Mouse (Mus musculus) layer of hippocampus, adult 9-10 months (tissue): ENCODE data around the gene Cdc42bpg.
"Not testable (repeated sequence)": the region's sequence is repeated elsewhere in the genome, so short reads cannot be mapped to it uniquely, and the experiment has no call there.

Experiments
- DNase-seq: peaks from one replicate; pipeline ENCODE4 v3.0.0; 2022; ENCODE audit warnings: low spot score

Gene Cdc42bpg

DNA sequence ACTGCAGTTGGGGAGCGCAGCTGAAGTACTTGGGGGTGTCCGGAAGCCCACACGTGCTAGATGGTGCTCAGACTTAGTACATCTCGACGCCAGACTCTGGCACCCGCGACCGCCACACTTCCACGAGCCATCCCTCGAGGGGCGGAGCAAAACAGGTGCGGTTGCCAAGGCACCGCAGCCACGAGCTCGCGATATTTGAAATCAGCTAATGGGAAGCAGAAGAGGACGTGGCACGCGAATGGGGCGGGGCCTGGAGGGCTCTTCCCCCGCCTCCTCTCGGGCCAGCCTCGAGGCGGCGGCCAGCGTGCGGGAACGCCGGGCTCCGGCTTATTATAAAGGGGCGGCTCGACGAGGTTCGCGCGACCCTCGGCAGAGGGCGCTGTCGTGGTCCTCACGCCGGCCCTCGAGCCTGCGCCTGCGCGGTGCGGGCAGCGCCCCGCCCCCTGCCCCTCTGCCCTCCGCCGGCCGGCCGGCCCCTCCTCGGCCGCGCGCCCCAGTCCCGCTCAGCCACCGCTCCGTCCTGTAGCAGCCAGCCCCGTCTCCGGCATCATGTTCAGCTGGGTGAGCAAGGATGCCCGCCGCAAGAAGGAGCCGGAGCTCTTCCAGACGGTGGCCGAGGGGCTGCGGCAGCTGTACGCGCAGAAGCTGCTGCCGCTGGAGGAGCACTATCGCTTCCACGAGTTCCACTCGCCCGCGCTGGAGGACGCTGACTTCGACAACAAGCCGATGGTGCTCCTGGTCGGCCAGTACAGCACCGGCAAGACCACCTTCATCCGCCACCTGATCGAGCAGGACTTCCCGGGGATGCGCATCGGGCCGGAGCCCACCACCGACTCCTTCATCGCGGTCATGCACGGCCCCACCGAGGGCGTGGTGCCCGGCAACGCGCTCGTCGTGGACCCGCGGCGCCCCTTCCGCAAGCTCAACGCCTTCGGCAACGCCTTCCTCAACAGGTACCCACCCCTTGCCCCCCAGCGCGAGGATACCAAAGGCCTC, 29.5 kb upstream of the Cdc42bpg start, which contains the start of gene Ehd1:
Gene Ehd1 (plus strand): TSS at position 300 of the 996 bp plus-strand sequence.
- DNase-seq, result peak; percentile 79

DNA sequence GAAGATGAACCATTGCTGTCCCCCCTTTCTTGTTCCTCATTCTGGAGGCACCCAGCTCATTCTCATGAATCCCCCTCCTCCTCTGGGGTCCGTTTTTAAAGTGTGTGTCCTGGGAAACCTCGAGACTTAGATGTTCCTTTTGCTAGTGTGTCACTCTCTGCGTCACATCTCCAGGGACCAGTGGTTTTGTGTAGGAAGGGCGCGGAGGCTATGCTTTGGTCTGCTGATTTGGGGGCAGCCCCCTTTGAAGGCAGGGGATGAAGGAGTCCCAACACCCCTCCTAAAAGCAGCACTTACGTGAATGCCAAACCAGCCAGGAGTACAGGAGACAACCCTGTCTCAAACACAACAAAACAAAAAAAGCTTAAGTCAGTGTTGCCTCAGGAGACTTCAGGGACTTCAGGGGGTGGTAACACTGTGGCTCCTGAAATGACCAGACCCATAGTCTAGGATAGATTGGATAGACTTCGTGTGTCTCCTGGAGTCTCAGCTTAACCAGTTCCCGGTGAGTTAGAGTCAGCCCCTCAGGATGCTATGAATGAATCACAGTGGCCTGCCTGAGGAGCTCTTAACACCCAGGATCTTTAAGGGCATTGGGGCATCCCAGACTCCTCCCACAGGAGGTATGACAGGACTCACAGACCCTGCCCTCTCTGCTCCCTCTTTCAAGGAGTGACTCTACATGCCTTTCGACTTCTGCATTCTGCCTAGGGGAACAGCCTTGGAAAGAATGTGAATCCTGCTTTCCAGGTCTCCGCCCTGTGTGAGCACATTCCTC, 28.4 kb upstream of the Cdc42bpg start:
- no peak for DNase-seq

DNA sequence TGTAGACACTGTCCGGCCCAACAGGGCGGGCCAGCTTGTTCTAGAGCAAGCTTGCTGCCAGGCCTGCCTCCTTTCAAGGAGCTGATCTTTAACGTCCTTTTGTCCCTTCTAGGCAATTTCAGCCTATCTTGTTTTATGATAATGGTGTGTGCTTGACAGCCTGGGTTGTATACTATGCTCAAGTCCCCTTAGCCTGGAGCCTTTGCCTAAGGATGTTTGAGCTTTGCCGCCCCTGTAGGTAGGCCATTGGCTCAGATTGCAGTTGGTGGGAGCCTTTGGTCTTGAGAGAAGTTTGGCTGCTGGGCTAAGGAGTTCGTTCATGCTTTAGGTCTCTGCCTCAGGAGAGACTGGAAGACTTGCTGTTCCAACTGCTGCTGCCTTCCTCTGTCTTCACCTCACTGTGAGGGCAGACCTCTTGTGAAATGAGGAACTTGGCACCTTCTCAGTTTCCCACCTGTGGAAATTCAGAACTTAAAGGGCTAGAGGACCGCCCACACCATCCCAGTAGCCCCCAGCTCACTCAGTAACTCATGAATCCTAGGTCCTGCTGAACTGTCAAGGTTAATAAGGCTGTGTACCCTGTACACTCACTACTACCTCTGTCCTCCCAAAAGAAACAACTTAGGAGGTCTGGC, 27.7 kb upstream of the Cdc42bpg start:
- DNase-seq, result no peak

DNA sequence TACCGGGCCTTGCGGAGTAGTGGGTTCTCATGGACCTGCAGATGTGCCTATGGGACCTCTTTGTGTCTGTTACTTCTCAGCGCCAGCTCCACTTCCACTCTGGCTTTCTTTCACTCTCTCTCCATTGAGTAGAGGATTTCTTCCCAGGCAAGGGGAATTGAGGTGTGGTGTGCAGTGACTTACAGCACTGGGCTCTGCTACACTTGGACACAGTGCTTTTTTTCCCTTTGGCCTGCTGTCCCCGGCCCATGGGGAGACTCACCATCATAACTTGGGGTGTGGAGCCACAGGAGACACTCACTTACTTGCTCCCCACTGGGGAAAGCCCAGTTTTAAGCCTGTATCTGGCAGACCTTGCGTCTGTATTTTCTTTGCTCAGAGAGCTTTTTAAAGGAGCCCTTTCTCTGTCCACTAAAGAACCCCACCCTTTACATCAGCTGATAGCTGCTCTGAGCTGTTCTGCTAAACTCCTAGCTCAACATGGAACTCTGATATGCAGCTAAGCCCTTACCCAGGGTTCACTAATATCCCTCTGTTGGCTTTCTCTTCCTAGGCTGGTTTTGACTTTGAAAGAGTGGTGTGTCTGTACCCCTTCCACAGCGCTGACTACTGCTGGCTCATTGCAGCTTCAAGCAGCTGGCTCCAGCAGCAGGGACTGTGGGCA, 26.6 kb upstream of the Cdc42bpg start:
- DNase-seq, result no peak

DNA sequence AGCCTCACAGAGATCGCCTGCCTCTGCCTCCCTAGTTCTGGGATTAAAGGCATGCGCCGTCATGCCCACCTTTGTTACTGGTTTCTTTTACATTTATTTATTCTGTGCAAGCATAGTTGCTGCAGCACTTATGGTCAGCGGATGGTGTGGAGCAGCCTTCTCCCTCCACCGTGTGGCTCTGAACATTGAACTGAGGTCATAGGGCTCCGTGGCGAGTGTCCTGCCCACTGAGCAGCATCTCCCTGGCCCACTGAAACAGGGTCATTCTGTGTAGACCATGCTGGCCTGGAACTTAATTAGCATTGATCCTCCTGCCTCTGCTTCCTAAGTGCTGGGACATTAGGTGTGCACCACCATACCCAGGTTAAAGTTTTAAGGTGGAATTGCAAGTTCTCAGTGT, 25.7 kb upstream of the Cdc42bpg start:
- DNase-seq, result no peak

DNA sequence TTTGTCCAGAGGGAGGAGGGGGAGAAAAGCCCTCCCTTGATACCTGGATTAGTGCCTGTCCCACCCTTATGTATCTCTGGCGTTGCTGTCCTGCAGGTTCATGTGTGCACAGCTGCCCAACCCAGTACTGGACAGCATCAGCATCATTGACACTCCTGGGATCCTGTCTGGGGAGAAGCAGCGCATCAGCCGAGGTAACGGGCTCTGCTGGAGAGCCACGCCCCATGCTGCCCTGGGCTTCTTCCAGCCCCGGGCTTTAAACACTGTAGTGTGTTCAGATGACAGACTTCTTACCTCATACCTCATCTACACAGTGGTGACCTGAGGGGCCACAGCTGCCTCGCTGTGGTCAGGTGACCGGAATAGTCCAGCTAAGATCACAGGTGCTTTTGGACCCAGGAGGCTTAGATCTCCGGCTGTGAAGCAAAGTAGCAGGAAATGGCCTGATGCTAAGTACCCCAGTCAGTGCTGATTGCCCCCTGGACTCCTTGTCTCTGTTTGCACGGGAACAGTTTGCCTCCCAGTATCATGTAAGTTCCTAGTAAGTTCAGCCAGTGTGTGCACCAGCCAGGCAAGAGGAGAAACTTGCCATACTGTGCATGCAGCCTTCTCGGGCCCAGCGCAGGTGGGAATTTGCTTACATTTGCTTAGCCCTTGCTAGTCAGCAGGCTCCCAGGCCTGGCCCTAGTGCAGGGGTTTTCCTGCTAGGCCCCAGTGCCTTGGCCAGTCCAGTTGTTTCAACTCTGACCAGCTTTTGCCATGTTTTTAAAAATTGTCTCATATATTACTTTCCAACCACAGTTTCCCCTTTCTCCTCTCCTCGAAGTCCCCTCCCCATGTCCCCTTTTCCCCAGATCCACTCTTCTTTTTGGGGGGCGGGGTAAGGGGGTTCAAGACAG, 24.9 kb upstream of the Cdc42bpg start:
- DNase-seq, result no peak

DNA sequence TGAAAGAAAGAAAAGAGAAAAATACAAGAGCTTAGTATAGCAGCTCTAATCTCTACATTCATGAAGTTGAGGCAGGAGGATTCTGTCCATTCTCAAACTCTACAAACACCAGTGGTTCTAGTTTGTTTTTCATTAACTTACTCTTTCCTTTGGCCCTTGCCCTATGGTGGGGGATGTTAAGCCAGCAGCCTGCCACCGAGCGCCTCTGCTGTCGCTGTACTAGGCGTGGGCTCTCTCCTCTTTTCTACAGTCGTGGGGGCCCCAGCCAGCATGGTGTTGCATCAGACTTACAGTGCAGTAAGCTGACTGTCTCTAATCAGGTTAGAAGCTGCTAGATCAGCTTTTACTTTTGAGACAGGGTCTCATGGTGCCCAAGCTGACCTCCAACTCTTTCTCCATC, 23.3 kb upstream of the Cdc42bpg start:
- DNase-seq, result no peak

DNA sequence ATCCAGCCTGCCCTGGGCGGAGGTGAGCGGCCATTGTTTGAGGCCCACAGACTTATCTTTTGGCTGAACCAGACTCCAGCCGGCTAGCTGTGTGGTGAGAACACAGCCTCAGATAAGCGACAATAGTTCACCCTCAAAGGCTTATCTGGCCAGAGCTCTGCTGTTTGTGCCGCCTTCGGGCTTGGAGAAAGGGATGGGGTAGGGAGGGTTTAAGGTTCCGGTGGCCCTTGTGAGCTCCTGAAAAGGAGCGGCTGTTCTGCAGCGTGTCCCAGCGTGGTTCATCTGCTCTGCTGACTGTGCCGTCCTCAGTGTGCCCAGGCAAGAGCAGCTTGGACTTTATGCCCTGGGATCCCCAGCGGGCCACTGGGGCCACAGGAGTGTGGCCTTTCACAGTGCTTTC, 21.8 kb upstream of the Cdc42bpg start:
- DNase-seq, result no peak

DNA sequence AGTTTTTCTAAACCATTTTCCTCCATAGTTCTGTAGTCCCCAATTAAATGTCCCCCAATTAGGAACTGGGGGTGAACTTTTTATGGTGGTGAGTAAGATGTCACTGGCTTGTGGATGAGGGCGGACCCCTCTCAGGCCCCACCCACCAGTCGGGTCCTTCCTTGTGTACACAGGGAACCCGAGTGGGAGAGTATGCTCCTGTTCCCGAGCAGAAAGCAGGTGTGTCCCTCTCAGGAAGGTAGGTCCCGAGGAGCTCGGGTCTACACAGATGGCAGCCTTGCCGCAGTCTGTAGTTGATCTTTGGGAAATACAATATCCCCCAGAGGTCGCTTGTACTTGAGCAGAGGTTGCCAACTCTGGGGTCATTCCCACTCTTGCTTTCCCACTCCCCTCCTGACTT, 21.0 kb upstream of the Cdc42bpg start:
- no peak for DNase-seq

DNA sequence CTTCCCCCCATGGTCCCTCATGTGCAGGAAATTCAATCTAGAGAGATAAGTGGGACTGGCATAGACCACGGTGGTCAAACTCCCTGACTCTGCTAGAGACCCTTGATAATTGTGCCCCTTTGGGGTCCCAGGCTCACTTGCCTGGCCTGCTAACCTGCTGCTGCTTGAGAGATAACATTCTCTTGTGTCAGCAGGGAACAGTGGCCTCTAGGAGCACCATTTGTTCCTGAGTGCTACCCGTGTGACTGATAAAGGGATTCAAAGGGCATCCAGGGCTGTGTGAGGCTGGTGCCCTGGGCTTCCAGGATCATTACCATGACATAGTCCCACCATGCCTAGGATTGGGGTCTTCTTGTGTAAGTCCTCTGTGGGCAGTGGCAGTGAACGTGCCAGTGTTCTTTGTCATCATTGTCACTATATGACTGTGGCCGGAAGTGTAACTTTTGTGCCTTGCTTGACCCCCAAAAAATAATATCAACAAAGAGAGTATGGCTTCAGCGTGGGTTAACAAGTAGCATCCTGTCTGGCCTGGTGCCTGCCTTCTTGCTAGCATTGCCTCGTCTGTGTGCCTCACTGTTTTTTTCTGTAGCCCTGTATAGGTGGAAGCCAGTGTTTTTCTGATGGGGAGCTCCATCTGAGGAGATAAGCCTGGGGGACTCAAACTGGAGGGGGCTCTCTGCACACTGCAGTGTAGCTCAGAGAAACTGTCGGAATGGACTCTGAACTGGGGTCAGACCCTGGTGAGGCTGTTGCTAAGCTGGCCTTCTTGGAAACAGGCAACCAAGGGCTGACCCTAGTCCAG, 20.4 kb upstream of the Cdc42bpg start:
- no peak for DNase-seq

DNA sequence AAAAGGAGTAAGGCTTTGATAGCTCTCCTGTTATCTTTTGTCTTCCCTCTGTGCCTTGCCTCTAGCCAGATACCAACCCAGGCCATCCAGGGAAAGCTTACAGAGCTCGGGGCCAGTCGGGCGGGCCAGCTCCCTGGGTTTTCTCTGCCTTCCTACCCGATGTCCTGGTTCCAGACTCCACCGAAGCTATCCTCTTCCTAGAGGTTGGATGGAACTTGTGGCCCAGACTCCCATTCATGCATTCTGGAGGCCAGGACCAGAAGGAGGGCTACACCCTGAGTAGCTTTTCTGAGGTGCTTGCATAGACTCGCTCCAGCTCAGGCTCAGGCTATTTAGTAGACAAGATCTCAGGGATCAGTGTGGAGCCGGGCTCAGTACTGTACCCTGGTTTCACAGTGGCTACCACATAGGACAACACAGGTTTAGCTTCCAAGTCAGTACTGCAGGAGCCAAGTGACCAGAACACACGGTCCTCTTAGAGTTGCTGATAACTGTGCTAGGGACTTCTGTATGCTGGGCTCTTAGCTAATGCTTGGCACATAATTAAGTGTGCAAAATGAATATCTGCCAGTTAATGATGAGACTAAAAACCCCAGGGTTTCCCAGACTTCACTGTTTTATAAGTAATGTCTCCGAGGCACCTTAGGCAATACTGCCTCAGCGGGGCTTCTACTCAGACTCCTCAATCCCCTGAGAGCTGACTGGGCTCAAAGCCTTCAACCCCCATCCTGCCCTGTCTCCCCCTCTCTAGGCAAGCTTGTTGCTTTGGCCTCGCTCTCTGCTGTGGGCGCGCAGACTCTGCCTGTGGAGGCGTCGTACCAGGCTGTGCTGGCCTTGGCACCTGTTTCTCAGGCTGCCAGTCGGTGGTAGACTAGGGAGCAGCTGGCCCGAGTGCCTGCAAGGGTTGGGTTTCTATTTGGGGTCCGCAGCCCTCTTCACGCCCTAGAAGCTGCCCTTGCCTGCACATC, 19.5 kb upstream of the Cdc42bpg start:
- no peak for DNase-seq

DNA sequence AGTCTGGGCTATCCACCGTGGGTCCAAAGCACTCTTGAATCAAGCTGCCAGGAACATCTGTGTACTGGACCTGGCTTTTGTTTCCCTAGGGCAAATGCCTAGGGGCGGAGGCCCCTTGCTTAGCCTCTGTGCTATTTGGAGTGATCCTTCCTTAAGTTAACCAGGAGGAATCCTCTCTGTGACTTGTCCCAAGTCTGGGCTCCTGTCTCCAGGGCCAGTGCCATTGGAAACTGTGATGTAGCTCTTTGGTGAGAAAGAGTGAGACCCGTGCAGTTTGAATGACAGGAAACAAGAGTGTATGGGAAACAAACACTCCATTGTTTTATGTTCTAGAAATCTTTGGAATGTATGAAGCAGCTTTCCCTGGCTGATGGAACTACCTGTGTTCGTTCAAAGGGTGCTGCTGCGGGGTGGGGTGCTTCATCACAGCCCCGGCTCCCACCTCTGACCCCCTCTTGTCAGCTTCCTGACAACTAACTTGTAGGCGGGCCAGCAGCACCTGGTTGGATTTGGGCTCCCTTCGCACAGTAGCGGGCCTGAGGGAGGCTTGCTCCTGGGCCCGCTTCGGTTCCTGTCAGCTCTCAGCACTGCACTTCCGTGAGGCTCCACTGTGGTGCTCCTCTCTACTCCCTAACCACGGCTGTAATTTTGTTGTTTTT, 17.9 kb upstream of the Cdc42bpg start:
- no peak for DNase-seq

DNA sequence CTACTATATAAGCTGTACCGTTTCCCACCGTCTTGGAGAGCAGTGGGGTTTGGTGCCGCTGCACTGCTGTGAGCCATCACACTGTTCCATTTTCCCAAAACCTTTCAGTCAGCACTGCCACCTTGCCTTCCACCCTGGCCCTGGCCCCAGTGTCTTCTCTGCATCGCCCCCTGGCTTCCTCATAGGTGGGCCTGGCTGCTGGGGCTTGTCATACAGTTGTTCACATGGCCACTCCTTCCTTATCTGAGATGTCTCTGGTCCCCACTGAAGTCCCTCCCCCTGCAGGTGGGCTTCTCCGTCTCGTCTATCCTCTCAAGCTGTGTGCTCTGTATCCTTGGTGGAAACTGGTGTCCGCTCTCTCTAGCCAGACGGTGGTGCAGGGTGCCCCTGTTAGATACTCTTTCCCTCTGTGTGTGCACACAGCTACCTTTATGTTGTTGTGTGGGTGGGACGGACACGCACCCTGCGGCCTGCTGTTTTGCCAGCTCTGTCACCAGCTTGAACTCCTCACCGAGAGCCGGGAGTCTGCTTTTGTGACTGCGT, 16.5 kb upstream of the Cdc42bpg start:
- no peak for DNase-seq

DNA sequence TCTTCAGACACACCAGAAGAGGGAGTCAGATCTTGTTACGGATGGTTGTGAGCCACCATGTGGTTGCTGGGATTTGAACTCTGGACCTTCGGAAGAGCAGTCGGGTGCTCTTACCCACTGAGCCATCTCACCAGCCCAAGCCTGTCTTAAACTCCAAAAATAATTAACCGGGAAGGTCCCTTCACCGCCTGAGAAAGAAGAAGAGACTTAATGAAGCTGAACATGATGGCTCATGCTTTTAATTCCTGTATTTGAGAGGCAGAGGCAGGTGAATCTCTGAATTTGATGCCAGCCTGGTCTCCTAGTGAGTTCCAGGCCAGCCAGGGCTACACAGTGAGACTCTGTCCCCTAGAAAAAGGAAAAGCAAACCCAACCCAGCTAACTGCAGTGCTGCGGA, 15.5 kb upstream of the Cdc42bpg start:
- not testable (repeated sequence) for DNase-seq

DNA sequence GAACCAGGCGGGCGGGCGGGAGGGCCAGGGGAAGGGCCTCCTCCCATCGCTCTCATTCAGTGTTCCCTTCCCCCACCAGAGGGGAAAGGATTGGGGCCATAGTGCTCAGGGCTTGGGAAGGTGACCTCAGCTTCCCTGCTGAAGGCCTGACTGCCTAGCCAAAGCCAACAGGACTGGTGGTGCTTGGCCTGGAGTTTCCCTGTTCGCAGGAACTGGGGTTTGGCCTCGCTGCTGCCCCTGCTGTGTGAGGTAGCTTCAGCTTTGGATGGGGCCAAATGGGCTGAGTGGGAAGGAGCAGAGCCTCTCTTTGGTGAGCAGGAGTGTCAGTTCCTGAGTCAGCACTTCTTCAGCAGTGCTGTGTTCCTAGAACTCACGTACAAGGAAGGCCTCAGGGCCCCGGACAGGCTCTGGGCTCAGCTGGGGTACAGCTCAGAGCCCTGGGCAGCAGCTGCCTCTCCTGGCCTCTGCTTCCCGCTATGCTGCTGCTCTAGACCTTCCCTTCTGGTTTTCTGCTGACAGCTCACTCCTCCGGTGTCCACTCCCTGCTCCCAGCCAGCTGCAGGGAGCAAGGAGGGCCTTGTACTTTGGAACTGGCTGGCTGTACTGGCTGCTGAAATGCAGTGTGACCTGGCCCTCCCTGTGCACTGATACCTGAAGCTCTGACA, 15.0 kb upstream of the Cdc42bpg start:
- no peak for DNase-seq

DNA sequence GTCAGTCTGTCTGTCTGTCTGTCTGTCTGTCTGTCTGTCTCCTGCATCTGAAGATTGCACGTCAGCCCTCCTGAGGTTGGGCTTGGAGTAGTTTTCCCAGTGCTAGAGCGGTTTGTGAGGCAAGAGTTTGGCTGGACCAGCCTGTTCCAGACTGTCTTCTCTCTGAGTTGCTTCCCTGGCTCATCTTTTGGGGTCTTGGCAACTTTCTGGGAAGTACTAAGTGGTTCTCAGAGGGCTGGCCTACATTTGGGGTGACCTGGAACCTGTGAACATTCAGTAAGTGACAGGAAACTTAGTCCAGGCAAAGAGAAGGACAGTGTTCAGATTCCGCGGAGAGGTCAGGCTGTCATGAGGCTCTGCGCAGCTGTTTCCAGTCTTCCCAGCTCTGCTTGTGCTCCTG, 14.0 kb upstream of the Cdc42bpg start:
- no peak for DNase-seq

DNA sequence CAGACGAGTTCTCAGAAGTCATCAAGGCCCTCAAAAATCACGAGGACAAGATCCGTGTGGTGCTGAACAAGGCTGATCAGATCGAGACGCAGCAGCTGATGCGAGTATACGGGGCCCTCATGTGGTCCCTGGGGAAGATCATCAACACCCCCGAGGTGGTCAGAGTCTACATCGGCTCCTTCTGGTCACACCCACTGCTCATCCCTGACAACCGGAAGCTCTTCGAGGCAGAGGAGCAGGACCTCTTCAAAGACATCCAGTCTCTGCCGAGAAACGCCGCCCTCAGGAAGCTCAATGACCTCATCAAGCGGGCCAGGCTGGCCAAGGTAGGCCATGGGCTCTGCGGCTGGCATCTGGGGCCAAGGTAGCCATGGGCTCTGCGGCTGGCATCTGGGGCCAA, 12.0 kb upstream of the Cdc42bpg start:
- no peak for DNase-seq
